In the genomic region with DNA sequence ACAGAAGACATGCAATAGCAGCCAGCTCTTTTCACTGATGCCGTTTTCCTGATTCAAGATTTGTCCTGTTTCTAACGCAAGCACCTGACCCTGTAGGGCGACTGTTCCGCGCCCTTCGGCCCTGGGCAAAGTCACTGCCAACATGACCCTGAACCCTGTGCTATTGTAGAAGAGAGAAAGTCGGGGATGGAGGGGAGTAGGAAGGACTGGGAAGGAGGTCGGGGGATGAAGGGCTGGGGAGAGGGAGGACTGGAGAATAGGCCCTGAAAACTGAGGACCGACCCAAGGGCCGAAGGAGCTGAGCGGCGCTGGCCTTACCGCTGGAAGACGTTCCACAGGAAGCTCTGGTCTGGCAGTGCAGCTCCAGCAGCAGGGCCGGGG, we compare ENCODE assay signal across 8 mouse cellular contexts. TPM values are rescaled to one million over a fixed set of nuclear protein-coding genes. Genes with fewer than 3 reads are reported as not detected.
DNase-seq lines count a peak whose midpoint lies in the region; ATAC-seq lines count a peak whose summit lies in the region.

No protein-coding gene starts in this region.

- no peaks in the 10 kb centered on the region for H3K9me3 ChIP-seq in heart, embryonic 13.5 days
- no peaks in the 10 kb centered on the region for H3K9me3 ChIP-seq in hindbrain, embryonic 10.5 days

- H3K27me3 ChIP-seq in heart, embryonic 13.5 days (replicated peaks) = no peaks in the 10 kb centered on the region
- no peaks in the 10 kb centered on the region for H3K27me3 ChIP-seq in hindbrain, embryonic 10.5 days (ENCODE audit: insufficient read depth, poor library complexity, severe bottlenecking)

- H3K36me3 ChIP-seq in heart, embryonic 13.5 days = peaks cover 51% of the 10 kb centered on the region
- H3K36me3 ChIP-seq in hindbrain, embryonic 10.5 days = peaks cover 39% of the 10 kb centered on the region
- peaks cover 15% of the 10 kb centered on the region for H3K36me3 ChIP-seq in macrophage (ENCODE audit: inconsistent target)

- H3K4me2 ChIP-seq in heart, embryonic 13.5 days = peak overlapping the region; percentile 87

- 4% methylated on average over 15 of the region's 15 CpGs for WGBS in heart, embryonic 13.5 days
- 4% methylated on average over 15 of the region's 15 CpGs for WGBS in hindbrain, embryonic 10.5 days
- WGBS in macrophage (ENCODE audit: missing documents) = 2% methylated on average over 15 of the region's 15 CpGs

- H3K4me1 ChIP-seq in heart, embryonic 13.5 days = peaks cover 15% of the 10 kb centered on the region
- peaks cover 18% of the 10 kb centered on the region for H3K4me1 ChIP-seq in hindbrain, embryonic 10.5 days (replicated peaks)

- DNase-seq in heart, adult 9 months (ENCODE audit: low spot score in 2 of 2) = no peak
- peak; percentile 7 for DNase-seq in MN1 (ENCODE audit: low spot score)
- DNase-seq in hindbrain, embryonic 10.5 days (ENCODE audit: low spot score) = no peak
- no peak for DNase-seq in adrenal gland, adult 18-20 months (ENCODE audit: low spot score in 2 of 2)
- no peak for DNase-seq in cerebellum, postnatal 14 days
- no peak for DNase-seq in layer of hippocampus, postnatal 14 days (ENCODE audit: low spot score in 2 of 2)

- peak overlapping the region; percentile 90 for H3K9ac ChIP-seq in heart, embryonic 13.5 days

- peak overlapping the region; percentile 79 for H3K4me3 ChIP-seq in heart, embryonic 13.5 days
- H3K4me3 ChIP-seq in hindbrain, embryonic 10.5 days = peak overlapping the region; percentile 90
- H3K4me3 ChIP-seq in macrophage (ENCODE audit: inconsistent target) = peak overlapping the region; percentile 96

- no peak for ATAC-seq in heart, embryonic 13.5 days (ENCODE audit: extremely low read depth, insufficient number of reproducible peaks, low FRiP score, low TSS enrichment)

- peak overlapping the region; percentile 61 for H3K27ac ChIP-seq in heart, embryonic 13.5 days (replicated peaks)
- H3K27ac ChIP-seq in hindbrain, embryonic 10.5 days = peak overlapping the region; percentile 89
- H3K27ac ChIP-seq in macrophage = peak overlapping the region; percentile 55

- H3K79me2 ChIP-seq in macrophage (ENCODE audit: inconsistent target) = peaks cover 52% of the 10 kb centered on the region

RNA-seq across cellular contexts. Expression of gene Pdcd6, which starts 0.6 kb away (rescaled TPM):
- polyA plus RNA-seq in heart, embryonic 13.5 days (2015; fragmentation: Nextera tagmentation; extraction: Ambion mirVana) = 82.5 and 102 TPM in 2 replicates
- 128 and 131 TPM in 2 replicates for polyA plus RNA-seq in hindbrain, embryonic 10.5 days (2016; fragmentation: Nextera tagmentation; extraction: Ambion mirVana)
- 10 to 100 TPM; 39.5 to 92.3 (median 73.8) TPM for total RNA-seq in macrophage (2018; cell fraction: chromatin; rRNA removed)
- 100 to 1,000 TPM in 3 of 26 experiments, 10 to 100 TPM in 23; 71.5 to 109 (median 86.7) TPM for total RNA-seq in macrophage (2018; cell fraction: cytosol; rRNA removed)
- total RNA-seq in macrophage (2018; cell fraction: nucleus; rRNA removed) = 10 to 100 TPM; 29.2 to 77.8 (median 58.3) TPM
- polyA plus RNA-seq in macrophage (2018) = 71.3 to 129 TPM (median 111 TPM) in 3 replicates
- 100 to 1,000 TPM; 112 to 165 TPM for total RNA-seq in adrenal gland, adult 18-20 months (2021)
- total RNA-seq in layer of hippocampus, postnatal 14 days (2021) = 10 to 100 TPM; 72.6 to 73.5 TPM

RNA-seq across cellular contexts. Expression of gene Ahrr, which starts 24.6 kb away (rescaled TPM):
- polyA plus RNA-seq in heart, embryonic 13.5 days (2015; fragmentation: Nextera tagmentation; extraction: Ambion mirVana) = 0.51 and 0.61 TPM in 2 replicates
- 0.81 and 1.1 TPM in 2 replicates for polyA plus RNA-seq in hindbrain, embryonic 10.5 days (2016; fragmentation: Nextera tagmentation; extraction: Ambion mirVana)
- total RNA-seq in macrophage (2018; cell fraction: chromatin; rRNA removed) = 10 to 100 TPM in 17 of 26 experiments, 1 to 10 TPM in 9; 1.1 to 22.7 (median 14.5) TPM
- 10 to 100 TPM in 2 of 26 experiments, 1 to 10 TPM in 24; 1.1 to 12.9 (median 7.2) TPM for total RNA-seq in macrophage (2018; cell fraction: cytosol; rRNA removed)
- 10 to 100 TPM in 16 of 26 experiments, 1 to 10 TPM in 10; 3.3 to 25.3 (median 12.6) TPM for total RNA-seq in macrophage (2018; cell fraction: nucleus; rRNA removed)
- polyA plus RNA-seq in macrophage (2018) = 3.9 to 14.0 TPM (median 5.2 TPM) in 3 replicates
- 1 to 10 TPM; 2.0 to 2.6 TPM for total RNA-seq in adrenal gland, adult 18-20 months (2021)
- under 1 TPM; 0.85 to 0.93 TPM for total RNA-seq in layer of hippocampus, postnatal 14 days (2021)

RNA-seq across cellular contexts. Expression of gene Sdha, which starts 33.3 kb away (rescaled TPM):
- polyA plus RNA-seq in heart, embryonic 13.5 days (2015; fragmentation: Nextera tagmentation; extraction: Ambion mirVana) = 427 and 491 TPM in 2 replicates
- polyA plus RNA-seq in hindbrain, embryonic 10.5 days (2016; fragmentation: Nextera tagmentation; extraction: Ambion mirVana) = 221 and 266 TPM in 2 replicates
- total RNA-seq in macrophage (2018; cell fraction: chromatin; rRNA removed) = 100 to 1,000 TPM in 25 of 26 experiments, 10 to 100 TPM in 1; 89.7 to 283 (median 164) TPM
- total RNA-seq in macrophage (2018; cell fraction: cytosol; rRNA removed) = 100 to 1,000 TPM; 125 to 185 (median 161) TPM
- 100 to 1,000 TPM; 107 to 234 (median 158) TPM for total RNA-seq in macrophage (2018; cell fraction: nucleus; rRNA removed)
- 152 to 201 TPM (median 158 TPM) in 3 replicates for polyA plus RNA-seq in macrophage (2018)
- 100 to 1,000 TPM; 720 to 882 TPM for total RNA-seq in adrenal gland, adult 18-20 months (2021)
- 100 to 1,000 TPM; 280 to 283 TPM for total RNA-seq in layer of hippocampus, postnatal 14 days (2021)

RNA-seq across cellular contexts. Expression of gene Ccdc127, which starts 33.3 kb away (rescaled TPM):
- polyA plus RNA-seq in heart, embryonic 13.5 days (2015; fragmentation: Nextera tagmentation; extraction: Ambion mirVana) = 38.4 and 43.3 TPM in 2 replicates
- polyA plus RNA-seq in hindbrain, embryonic 10.5 days (2016; fragmentation: Nextera tagmentation; extraction: Ambion mirVana) = 46.2 and 53.9 TPM in 2 replicates
- 10 to 100 TPM in 7 of 26 experiments, 1 to 10 TPM in 19; 2.6 to 28.6 (median 7.7) TPM for total RNA-seq in macrophage (2018; cell fraction: chromatin; rRNA removed)
- total RNA-seq in macrophage (2018; cell fraction: cytosol; rRNA removed) = 10 to 100 TPM; 17.8 to 62.6 (median 37.8) TPM
- total RNA-seq in macrophage (2018; cell fraction: nucleus; rRNA removed) = 10 to 100 TPM in 23 of 26 experiments, 1 to 10 TPM in 3; 4.4 to 36.1 (median 16.9) TPM
- polyA plus RNA-seq in macrophage (2018) = 30.5 to 37.2 TPM (median 31.6 TPM) in 3 replicates
- total RNA-seq in adrenal gland, adult 18-20 months (2021) = 10 to 100 TPM; 55.4 to 66.8 TPM
- total RNA-seq in layer of hippocampus, postnatal 14 days (2021) = 10 to 100 TPM; 63.4 to 74.2 TPM

RNA-seq across cellular contexts. Expression of gene Lrrc14b, which starts 47.0 kb away (rescaled TPM):
- polyA plus RNA-seq in heart, embryonic 13.5 days (2015; fragmentation: Nextera tagmentation; extraction: Ambion mirVana) = 2.6 and 3.2 TPM in 2 replicates
- polyA plus RNA-seq in hindbrain, embryonic 10.5 days (2016; fragmentation: Nextera tagmentation; extraction: Ambion mirVana) = not detected in 2 replicates
- total RNA-seq in macrophage (2018; cell fraction: chromatin; rRNA removed) = 10 to 100 TPM in 4 of 26 experiments, 1 to 10 TPM in 11, under 1 TPM in 9, not detected in 2; 0.29 to 21.3 (median 2.0) TPM
- 10 to 100 TPM in 19 of 26 experiments, 1 to 10 TPM in 7; 5.0 to 29.2 (median 15.8) TPM for total RNA-seq in macrophage (2018; cell fraction: cytosol; rRNA removed)
- total RNA-seq in macrophage (2018; cell fraction: nucleus; rRNA removed) = 10 to 100 TPM in 10 of 26 experiments, 1 to 10 TPM in 16; 1.2 to 36.2 (median 9.5) TPM
- polyA plus RNA-seq in macrophage (2018) = 1.4 to 24.9 TPM (median 11.7 TPM) in 3 replicates
- under 1 TPM; 0.36 to 0.45 TPM for total RNA-seq in adrenal gland, adult 18-20 months (2021)
- under 1 TPM in 1 of 2 experiments, not detected in 1; 0.14 TPM for total RNA-seq in layer of hippocampus, postnatal 14 days (2021)
